8 mouse cellular contexts compared by ENCODE assay signal in genomic region chr15:89354455-89354854, GRCm38 (mm10). TPM values are rescaled to one million over a fixed set of nuclear protein-coding genes. Genes with fewer than 3 reads are reported as not detected.
DNase-seq lines count a peak whose midpoint lies in the region; ATAC-seq and TF ChIP-seq lines count a peak whose summit lies in the region.

No protein-coding gene starts in this region.

- no peak overlapping the region for H3K27ac ChIP-seq in kidney, embryonic 16.5 days (ENCODE audit: low read length)
- H3K27ac ChIP-seq in cortical plate, adult 2 months (ENCODE audit: insufficient read depth, low read length), result no peak overlapping the region
- H3K27ac ChIP-seq in hindbrain, embryonic 14.5 days, result no peak overlapping the region
- no peak overlapping the region for H3K27ac ChIP-seq in midbrain, postnatal 0 days (ENCODE audit: low read depth, low read length)

- TF ChIP-seq CTCF in cortical plate, adult 2 months (IDR thresholded peaks at IDR 0.05; ENCODE audit: extremely low read depth, insufficient read depth, low read length), result no peak
- TF ChIP-seq CTCF in midbrain, postnatal 0 days (IDR thresholded peaks at IDR 0.05), result no peak

- TF ChIP-seq POLR2A in cortical plate, adult 2 months (IDR thresholded peaks at IDR 0.05; ENCODE audit: extremely low read depth, insufficient read depth, low read length), result no peak

- H3K4me1 ChIP-seq in kidney, embryonic 16.5 days (ENCODE audit: insufficient read depth, low read length), result peaks cover 22% of the 10 kb centered on the region
- no peaks in the 10 kb centered on the region; the same call in 1 of the 2 replicates for H3K4me1 ChIP-seq in cortical plate, adult 2 months (ENCODE audit: control insufficient read depth, insufficient read depth, low read length)
- peaks cover 19% of the 10 kb centered on the region for H3K4me1 ChIP-seq in hindbrain, embryonic 14.5 days (replicated peaks; ENCODE audit: control insufficient read depth, insufficient read depth, low read length)
- H3K4me1 ChIP-seq in midbrain, postnatal 0 days (ENCODE audit: insufficient read depth, low read length), result peaks cover 5% of the 10 kb centered on the region; the same call in 1 of the 2 replicates

- H3K9me3 ChIP-seq in kidney, embryonic 16.5 days (ENCODE audit: low read length), result no peaks in the 10 kb centered on the region
- H3K9me3 ChIP-seq in hindbrain, embryonic 14.5 days (ENCODE audit: control insufficient read depth, low read length), result no peaks in the 10 kb centered on the region
- H3K9me3 ChIP-seq in midbrain, postnatal 0 days (ENCODE audit: low read length), result no peaks in the 10 kb centered on the region

- no peak for ATAC-seq in kidney, embryonic 16.5 days (ENCODE audit: low FRiP score, low TSS enrichment)
- no peak for ATAC-seq in hindbrain, embryonic 14.5 days (ENCODE audit: low FRiP score)
- ATAC-seq in midbrain, postnatal 0 days (ENCODE audit: low FRiP score), result no peak

- H3K36me3 ChIP-seq in kidney, embryonic 16.5 days (ENCODE audit: insufficient read depth, low read length), result peaks cover 29% of the 10 kb centered on the region
- H3K36me3 ChIP-seq in hindbrain, embryonic 14.5 days (replicated peaks; ENCODE audit: control insufficient read depth, insufficient read depth), result peaks cover 38% of the 10 kb centered on the region
- peaks cover 27% of the 10 kb centered on the region for H3K36me3 ChIP-seq in midbrain, postnatal 0 days (ENCODE audit: insufficient read depth, low read length)

- WGBS in kidney, embryonic 16.5 days, result 70% methylated on average over 7 of the region's 7 CpGs
- WGBS in hindbrain, embryonic 14.5 days, result 88% methylated on average over 7 of the region's 7 CpGs
- 81% methylated on average over 7 of the region's 7 CpGs for WGBS in midbrain, postnatal 0 days

- peak overlapping the region; percentile 80 for H3K4me2 ChIP-seq in kidney, embryonic 16.5 days (replicated peaks; ENCODE audit: low read depth, low read length)
- peak overlapping the region; percentile 80 for H3K4me2 ChIP-seq in hindbrain, embryonic 14.5 days (replicated peaks)
- peak overlapping the region; percentile 70 for H3K4me2 ChIP-seq in midbrain, postnatal 0 days (ENCODE audit: low read depth, low read length, poor library complexity, severe bottlenecking)

- H3K4me3 ChIP-seq in kidney, embryonic 16.5 days (ENCODE audit: low read length), result peak overlapping the region; percentile 62
- H3K4me3 ChIP-seq in cortical plate, adult 2 months (ENCODE audit: insufficient read depth, low read length), result peak overlapping the region; percentile 68; the same call in 1 of the 2 replicates
- H3K4me3 ChIP-seq in hindbrain, embryonic 14.5 days (replicated peaks; ENCODE audit: low read length), result peak overlapping the region; percentile 90
- peak overlapping the region; percentile 68 for H3K4me3 ChIP-seq in midbrain, postnatal 0 days (ENCODE audit: low read depth, low read length)

- no peak for DNase-seq in kidney, postnatal 4 days
- no peak for DNase-seq in hindbrain, embryonic 14.5 days (ENCODE audit: low spot score)
- no peak for DNase-seq in midbrain, postnatal 0 days (ENCODE audit: low spot score)
- DNase-seq in left cerebral cortex, adult 8-10 months (ENCODE audit: low spot score in 2 of 2), result no peak
- DNase-seq in embryo, embryonic 10.5 days (ENCODE audit: low spot score), result no peak
- no peak for DNase-seq in urinary bladder, adult 18-20 months (ENCODE audit: low spot score in 2 of 2)

- H3K27me3 ChIP-seq in kidney, embryonic 16.5 days (ENCODE audit: insufficient read depth, low read length), result no peaks in the 10 kb centered on the region
- no peaks in the 10 kb centered on the region for H3K27me3 ChIP-seq in hindbrain, embryonic 14.5 days (ENCODE audit: control insufficient read depth, insufficient read depth, low read length)
- no peaks in the 10 kb centered on the region for H3K27me3 ChIP-seq in midbrain, postnatal 0 days (ENCODE audit: insufficient read depth, low read length)

- H3K9ac ChIP-seq in kidney, embryonic 16.5 days (replicated peaks; ENCODE audit: low read length), result peak overlapping the region; percentile 77
- H3K9ac ChIP-seq in hindbrain, embryonic 14.5 days, result peak overlapping the region; percentile 84
- no peak overlapping the region; the same call in 1 of the 2 replicates for H3K9ac ChIP-seq in midbrain, postnatal 0 days (replicated peaks; ENCODE audit: low read length, poor library complexity, severe bottlenecking)

RNA-seq across cellular contexts. Expression of gene Lmf2, which starts 1.0 kb away (rescaled TPM):
- 68.3 and 79.0 TPM in 2 replicates for polyA plus RNA-seq in kidney, embryonic 16.5 days (2015; fragmentation: Nextera tagmentation; extraction: Ambion mirVana)
- 12.8 and 13.5 TPM in 2 replicates for polyA plus RNA-seq in cortical plate, adult 2 months (2012; rRNA removed)
- 24.2 and 24.6 TPM in 2 replicates for polyA plus RNA-seq in hindbrain, embryonic 14.5 days (2014; fragmentation: Nextera tagmentation; extraction: Ambion mirVana)
- total RNA-seq in midbrain, postnatal 0 days (2014; rRNA removed), result 20.2 and 25.6 TPM in 2 replicates
- 27.3 and 30.9 TPM in 2 replicates for polyA plus RNA-seq in midbrain, postnatal 0 days (2015; fragmentation: Nextera tagmentation; extraction: Ambion mirVana)
- 10 to 100 TPM; 15.7 to 22.6 (median 19.9) TPM for total RNA-seq in left cerebral cortex, adult 8-10 months (2022)

RNA-seq across cellular contexts. Expression of gene Ncaph2, which starts 1.1 kb away (rescaled TPM):
- 165 and 175 TPM in 2 replicates for polyA plus RNA-seq in kidney, embryonic 16.5 days (2015; fragmentation: Nextera tagmentation; extraction: Ambion mirVana)
- polyA plus RNA-seq in cortical plate, adult 2 months (2012; rRNA removed), result 119 TPM in 2 replicates
- polyA plus RNA-seq in hindbrain, embryonic 14.5 days (2014; fragmentation: Nextera tagmentation; extraction: Ambion mirVana), result 94.7 and 112 TPM in 2 replicates
- 87.1 and 88.8 TPM in 2 replicates for total RNA-seq in midbrain, postnatal 0 days (2014; rRNA removed)
- 88.0 and 96.9 TPM in 2 replicates for polyA plus RNA-seq in midbrain, postnatal 0 days (2015; fragmentation: Nextera tagmentation; extraction: Ambion mirVana)
- 100 to 1,000 TPM in 3 of 4 experiments, 10 to 100 TPM in 1; 98.3 to 110 (median 107) TPM for total RNA-seq in left cerebral cortex, adult 8-10 months (2022)

RNA-seq across cellular contexts. Expression of gene Sco2, which starts 19.2 kb away (rescaled TPM):
- polyA plus RNA-seq in kidney, embryonic 16.5 days (2015; fragmentation: Nextera tagmentation; extraction: Ambion mirVana), result 9.7 and 11.8 TPM in 2 replicates
- 35.2 and 36.9 TPM in 2 replicates for polyA plus RNA-seq in cortical plate, adult 2 months (2012; rRNA removed)
- polyA plus RNA-seq in hindbrain, embryonic 14.5 days (2014; fragmentation: Nextera tagmentation; extraction: Ambion mirVana), result 19.5 and 20.5 TPM in 2 replicates
- 24.9 and 36.1 TPM in 2 replicates for total RNA-seq in midbrain, postnatal 0 days (2014; rRNA removed)
- 23.1 and 26.5 TPM in 2 replicates for polyA plus RNA-seq in midbrain, postnatal 0 days (2015; fragmentation: Nextera tagmentation; extraction: Ambion mirVana)
- total RNA-seq in left cerebral cortex, adult 8-10 months (2022), result 10 to 100 TPM; 23.2 to 28.0 (median 26.8) TPM

RNA-seq across cellular contexts. Expression of gene Miox, which starts 20.3 kb away (rescaled TPM):
- polyA plus RNA-seq in kidney, embryonic 16.5 days (2015; fragmentation: Nextera tagmentation; extraction: Ambion mirVana), result 17.0 and 28.6 TPM in 2 replicates
- not detected in 2 replicates for polyA plus RNA-seq in cortical plate, adult 2 months (2012; rRNA removed)
- polyA plus RNA-seq in hindbrain, embryonic 14.5 days (2014; fragmentation: Nextera tagmentation; extraction: Ambion mirVana), result not detected in 2 replicates
- total RNA-seq in midbrain, postnatal 0 days (2014; rRNA removed), result not detected in 2 replicates
- polyA plus RNA-seq in midbrain, postnatal 0 days (2015; fragmentation: Nextera tagmentation; extraction: Ambion mirVana), result not detected in 2 replicates
- not detected for total RNA-seq in left cerebral cortex, adult 8-10 months (2022)

RNA-seq across cellular contexts. Expression of gene Tymp, which starts 22.4 kb away (rescaled TPM):
- 0.94 and 1.9 TPM in 2 replicates for polyA plus RNA-seq in kidney, embryonic 16.5 days (2015; fragmentation: Nextera tagmentation; extraction: Ambion mirVana)
- 3.1 and 3.7 TPM in 2 replicates for polyA plus RNA-seq in cortical plate, adult 2 months (2012; rRNA removed)
- polyA plus RNA-seq in hindbrain, embryonic 14.5 days (2014; fragmentation: Nextera tagmentation; extraction: Ambion mirVana), result 2.2 and 3.0 TPM in 2 replicates
- total RNA-seq in midbrain, postnatal 0 days (2014; rRNA removed), result 4.6 and 7.0 TPM in 2 replicates
- polyA plus RNA-seq in midbrain, postnatal 0 days (2015; fragmentation: Nextera tagmentation; extraction: Ambion mirVana), result 3.1 and 3.6 TPM in 2 replicates
- total RNA-seq in left cerebral cortex, adult 8-10 months (2022), result 1 to 10 TPM in 2 of 4 experiments, under 1 TPM in 2; 0.57 to 1.4 (median 0.90) TPM
